Mouse (Mus musculus) midbrain, embryonic 16.5 days (tissue): ENCODE measurements around the gene Eml4. TPM values are rescaled to one million over a fixed set of nuclear protein-coding genes. Genes with fewer than 3 reads are reported as not detected.

Experiments
- ATAC-seq: fragments of 200-750 bp; cut with Nextera tagmentation; 2 replicates; pipeline ENCODE4 v1.8.0; 2017; ENCODE audit warnings: moderate TSS enrichment
- H3K27ac ChIP-seq: fragments of 300-500 bp; sonication (generic); 2 replicates; pipeline ENCODE4 v1.5.1; 2014; ENCODE audit warnings: mild to moderate bottlenecking, low read length, mixed read lengths
- H3K27me3 ChIP-seq: fragments of 300-500 bp; sonication (generic); 2 replicates; pipeline ENCODE4 v1.6.1; 2014; ENCODE audit warnings: low read depth, low read length, mixed read lengths; ENCODE audit not compliant: control insufficient read depth, insufficient read depth
- H3K36me3 ChIP-seq: fragments of 300-500 bp; sonication (generic); 2 replicates; pipeline ENCODE4 v1.6.1; 2014; ENCODE audit warnings: mild to moderate bottlenecking, low read length, moderate library complexity, mixed read lengths; ENCODE audit not compliant: control insufficient read depth, insufficient read depth
- H3K4me1 ChIP-seq: fragments of 300-500 bp; sonication (generic); 2 replicates; pipeline ENCODE4 v1.6.1; 2014; ENCODE audit warnings: mild to moderate bottlenecking, low read length, mixed read lengths; ENCODE audit not compliant: control insufficient read depth, insufficient read depth
- H3K4me2 ChIP-seq: fragments of 300-500 bp; sonication (generic); 2 replicates; pipeline ENCODE4 v1.6.1; 2014; ENCODE audit warnings: mild to moderate bottlenecking, low read length, mixed read lengths
- H3K4me3 ChIP-seq: fragments of 300-500 bp; sonication (generic); 2 replicates; pipeline ENCODE4 v1.5.1; 2014; ENCODE audit warnings: low read depth, mild to moderate bottlenecking, low read length, moderate library complexity, mixed read lengths
- H3K9ac ChIP-seq: fragments of 300-500 bp; sonication (generic); 2 replicates; pipeline ENCODE4 v1.6.1; 2014; ENCODE audit warnings: low read depth, low read length, mixed read lengths
- H3K9me3 ChIP-seq: fragments of 300-500 bp; sonication (generic); replicated peaks from 2 replicates; pipeline ENCODE4 v1.6.1; 2014; ENCODE audit warnings: mild to moderate bottlenecking, low read length, mixed read lengths; ENCODE audit not compliant: control insufficient read depth, poor library complexity, severe bottlenecking
- WGBS: fragments of 180-500 bp; shearing (Covaris S2); extraction: QIAGEN DNeasy Blood & Tissue Kit; methylation state at CpG from one replicate; pipeline ENCODE4 v1.1.7; 2014; 5-methylcytosine and 5-hydroxymethylcytosine counted together
- polyA plus RNA-seq: library from polyadenylated mRNA; unstranded; fragments of >200 nt; fragmentation: Nextera tagmentation; extraction: Ambion mirVana; gene quantifications from 2 replicates; pipeline ENCODE4 v1.2.1, GENCODE M21; 2015

Gene Eml4
- polyA plus RNA-seq, 1 experiment from 2014 or later, result 27.5 TPM

- Histone ChIP-seq H3K36me3 (no peaks in the 10 kb centered on the region), H3K4me2 (no peak overlapping the region), H3K4me3 (no peak overlapping the region), H3K27me3 (no peaks in the 10 kb centered on the region), H3K4me1 (no peaks in the 10 kb centered on the region), H3K9ac (no peak overlapping the region), H3K27ac (no peak overlapping the region), H3K9me3 (no peaks in the 10 kb centered on the region)
- ATAC-seq, result no peak
- WGBS, result 70% methylated on average over 2 of the region's 2 CpGs
Observed at GRCm38 (mm10) chr17:83483784-83484183, 133.1 kb downstream of the Eml4 start.

- Histone ChIP-seq H3K4me1 (no peaks in the 10 kb centered on the region), H3K9ac (no peak overlapping the region), H3K27ac (no peak overlapping the region), H3K4me3 (no peak overlapping the region), H3K4me2 (no peak overlapping the region), H3K27me3 (no peaks in the 10 kb centered on the region), H3K9me3 (no peaks in the 10 kb centered on the region), H3K36me3 (no peaks in the 10 kb centered on the region)
- WGBS, result 55% methylated on average over 3 of the region's 3 CpGs
- no peak for ATAC-seq
Observed at GRCm38 (mm10) chr17:83487762-83488161, 137.0 kb downstream of the Eml4 start.

GRCm38 (mm10) chr17:83498889-83499288 is 148.2 kb downstream of the Eml4 start:
- no peaks in the 10 kb centered on the region for H3K4me1 ChIP-seq
- H3K27ac ChIP-seq, result no peak overlapping the region
- no peak overlapping the region for H3K4me3 ChIP-seq
- H3K36me3 ChIP-seq, result peaks cover 30% of the 10 kb centered on the region
- H3K9ac ChIP-seq, result no peak overlapping the region
- no peak for ATAC-seq
- WGBS, result 96% methylated on average over 5 of the region's 5 CpGs
- H3K27me3 ChIP-seq, result no peaks in the 10 kb centered on the region
- H3K9me3 ChIP-seq, result no peaks in the 10 kb centered on the region; the same call in 1 of the 2 replicates
- H3K4me2 ChIP-seq, result no peak overlapping the region

GRCm38 (mm10) chr17:83499692-83500091 is 149.0 kb downstream of the Eml4 start:
- WGBS, result 88% methylated on average over 4 of the region's 4 CpGs
- Histone ChIP-seq H3K4me2 (no peak overlapping the region), H3K9ac (no peak overlapping the region), H3K4me3 (no peak overlapping the region), H3K36me3 (peaks cover 30% of the 10 kb centered on the region), H3K9me3 (no peaks in the 10 kb centered on the region; the same call in 1 of the 2 replicates), H3K27ac (no peak overlapping the region), H3K27me3 (no peaks in the 10 kb centered on the region), H3K4me1 (no peaks in the 10 kb centered on the region)
- ATAC-seq, result no peak

GRCm38 (mm10) chr17:83503693-83504092 is 153.0 kb downstream of the Eml4 start:
- ATAC-seq, result no peak
- no peaks in the 10 kb centered on the region for H3K9me3 ChIP-seq
- no peak overlapping the region for H3K4me2 ChIP-seq
- H3K36me3 ChIP-seq, result peaks cover 17% of the 10 kb centered on the region
- no peaks in the 10 kb centered on the region for H3K4me1 ChIP-seq
- H3K4me3 ChIP-seq, result no peak overlapping the region
- no peaks in the 10 kb centered on the region for H3K27me3 ChIP-seq
- H3K9ac ChIP-seq, result no peak overlapping the region
- 87% methylated on average over 2 of the region's 2 CpGs for WGBS
- no peak overlapping the region for H3K27ac ChIP-seq

- Histone ChIP-seq H3K4me2 (no peak overlapping the region), H3K27ac (no peak overlapping the region), H3K36me3 (no peaks in the 10 kb centered on the region), H3K4me1 (peaks cover 28% of the 10 kb centered on the region), H3K9me3 (no peaks in the 10 kb centered on the region), H3K27me3 (no peaks in the 10 kb centered on the region), H3K4me3 (no peak overlapping the region), H3K9ac (no peak overlapping the region)
- WGBS, result 91% methylated on average over 3 of the region's 3 CpGs
- ATAC-seq, result no peak
Observed at GRCm38 (mm10) chr17:83512130-83512529, 161.4 kb downstream of the Eml4 start.

GRCm38 (mm10) chr17:83513655-83514212 is 163.0 kb downstream of the Eml4 start:
- Histone ChIP-seq H3K4me2 (peak overlapping the region; percentile 93), H3K4me1 (peaks cover 28% of the 10 kb centered on the region), H3K4me3 (peak overlapping the region; percentile 95), H3K9ac (peak overlapping the region; percentile 81), H3K27me3 (no peaks in the 10 kb centered on the region), H3K9me3 (no peaks in the 10 kb centered on the region), H3K27ac (peak overlapping the region; percentile 87), H3K36me3 (no peaks in the 10 kb centered on the region)
- 3% methylated on average over 24 of the region's 24 CpGs for WGBS
- ATAC-seq, result peak; percentile 72

- Histone ChIP-seq H3K4me2 (peak overlapping the region; percentile 93), H3K36me3 (no peaks in the 10 kb centered on the region), H3K27me3 (no peaks in the 10 kb centered on the region), H3K4me1 (peaks cover 28% of the 10 kb centered on the region), H3K9ac (peak overlapping the region; percentile 81), H3K9me3 (no peaks in the 10 kb centered on the region), H3K27ac (peak overlapping the region; percentile 87), H3K4me3 (peak overlapping the region; percentile 95)
- peak; percentile 99 for ATAC-seq
- WGBS, result under 1% methylated on average over 33 of the region's 33 CpGs
Observed at GRCm38 (mm10) chr17:83514213-83514701, 163.5 kb downstream of the Eml4 start.

GRCm38 (mm10) chr17:83517280-83518015 is 166.7 kb downstream of the Eml4 start, which contains the start of gene Cox7a2l:
Gene Cox7a2l (minus strand): TSS chr17:83517330.
- ATAC-seq, result no peak
- H3K4me3 ChIP-seq, result no peak within 1 kb of the TSS
- no peaks in the 10 kb centered on the region for H3K27me3 ChIP-seq
- no peaks in the 10 kb centered on the region for H3K36me3 ChIP-seq
- H3K4me1 ChIP-seq, result peaks cover 19% of the 10 kb centered on the region
- H3K27ac ChIP-seq, result no peak within 1 kb of the TSS
- WGBS, result 95% methylated on average over 8 of the region's 8 CpGs
- no peak within 1 kb of the TSS for H3K4me2 ChIP-seq
- no peak within 1 kb of the TSS for H3K9ac ChIP-seq
- no peaks in the 10 kb centered on the region for H3K9me3 ChIP-seq
